Mouse (Mus musculus): ENCODE results near the gene Ear2.

Ear2 gene

GRCm38 (mm10) chr14:44102354-44102753 lies at the start of gene Ear2:
Gene Ear2 (plus strand): TSS chr14:44102654.
- 79% methylated on average over 2 of the region's 2 CpGs for WGBS

DNA sequence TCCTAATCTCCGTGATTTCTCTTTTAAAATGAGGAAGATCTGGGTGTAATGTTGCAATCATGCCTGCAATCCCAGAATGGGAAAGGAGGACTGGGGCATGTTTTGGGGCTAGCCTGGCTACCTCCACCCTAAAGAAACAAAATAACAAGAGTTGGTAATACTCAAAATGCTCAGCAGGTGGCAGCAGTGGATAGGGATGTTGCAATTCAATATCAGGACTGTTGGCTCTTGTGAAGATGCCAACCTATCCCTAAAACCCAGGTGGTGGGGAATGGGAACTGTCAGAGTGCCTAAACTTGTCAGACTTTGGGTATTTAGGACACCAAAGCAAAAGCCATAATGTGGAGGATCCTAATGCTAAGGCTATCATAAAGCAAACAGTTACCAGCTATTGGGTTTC lies 34.6 kb upstream of the Ear2 start:
- WGBS, result 77% methylated on average over 1 of the region's 1 CpGs

DNA sequence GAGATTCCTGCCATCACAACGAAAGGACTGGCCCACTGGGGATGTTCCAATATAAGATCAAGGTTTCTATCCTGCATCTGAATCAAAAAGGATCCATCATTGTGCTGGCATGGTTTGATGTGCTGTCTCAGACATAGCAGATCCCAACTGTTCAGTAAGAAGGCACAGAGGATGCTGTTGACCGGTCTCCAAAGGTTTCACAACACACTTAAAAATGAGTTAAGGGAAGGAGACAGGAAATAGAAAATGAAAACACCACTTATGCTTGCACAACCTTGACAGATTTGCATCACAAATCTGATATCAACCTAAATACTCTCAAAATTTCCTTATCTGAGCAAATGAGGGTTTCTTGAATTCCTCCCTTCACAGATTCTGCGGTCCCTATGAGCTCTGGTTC lies 31.9 kb upstream of the Ear2 start:
- WGBS, result 89% methylated on average over 2 of the region's 3 CpGs

- 74% methylated on average over 5 of the region's 5 CpGs for WGBS
Observed at GRCm38 (mm10) chr14:44077785-44078341, 24.6 kb upstream of the Ear2 start.

GRCm38 (mm10) chr14:44086588-44086987 lies 15.9 kb upstream of the Ear2 start:
- WGBS, result 65% methylated on average over 1 of the region's 1 CpGs

DNA sequence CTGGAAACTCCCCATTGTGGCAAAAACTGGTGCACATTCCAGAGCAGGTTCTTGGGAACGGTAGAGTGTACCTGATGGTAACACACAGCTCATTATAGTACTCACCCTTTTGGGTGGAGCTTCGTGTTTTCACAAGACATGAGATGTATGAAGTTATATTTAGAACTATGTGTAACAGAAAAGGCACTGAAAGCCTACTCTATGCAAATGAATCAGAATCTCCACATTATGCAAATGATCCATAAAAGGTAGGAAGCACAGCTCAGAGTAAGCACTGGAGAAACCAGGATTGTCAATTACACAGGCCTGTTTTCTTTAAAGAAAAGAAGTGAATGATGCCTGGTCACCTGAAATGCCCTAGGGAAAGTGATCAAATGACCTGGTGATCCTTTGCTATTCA lies 14.9 kb upstream of the Ear2 start:
- 32% methylated on average over 2 of the region's 2 CpGs for WGBS

- 65% methylated on average over 1 of the region's 1 CpGs for WGBS
Observed at GRCm38 (mm10) chr14:44091524-44091923, 10.9 kb upstream of the Ear2 start.

DNA sequence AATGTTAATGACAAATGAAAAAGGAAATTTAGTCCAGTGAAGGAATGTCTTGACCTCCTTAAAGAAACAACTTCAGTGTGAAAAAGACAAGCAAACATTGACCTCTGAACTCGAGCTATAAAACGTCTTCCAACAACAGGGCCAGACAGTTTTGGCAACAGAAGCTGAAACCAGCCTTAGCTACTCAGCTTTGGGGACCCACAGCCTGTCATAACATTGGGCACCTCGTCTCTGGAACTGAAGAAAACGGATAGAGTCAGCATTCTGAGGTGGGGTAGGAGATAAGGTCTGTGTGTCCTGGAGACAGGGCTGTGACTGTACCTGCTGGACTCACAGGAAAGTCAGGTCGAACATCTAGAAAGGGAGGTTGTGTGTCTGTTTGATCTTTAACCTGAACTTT lies 8.0 kb upstream of the Ear2 start:
- WGBS, result 77% methylated on average over 5 of the region's 5 CpGs

- WGBS, result no CpG with 5 or more reads among the region's 1 CpGs
Observed at GRCm38 (mm10) chr14:44100030-44100429, 2.4 kb upstream of the Ear2 start.

DNA sequence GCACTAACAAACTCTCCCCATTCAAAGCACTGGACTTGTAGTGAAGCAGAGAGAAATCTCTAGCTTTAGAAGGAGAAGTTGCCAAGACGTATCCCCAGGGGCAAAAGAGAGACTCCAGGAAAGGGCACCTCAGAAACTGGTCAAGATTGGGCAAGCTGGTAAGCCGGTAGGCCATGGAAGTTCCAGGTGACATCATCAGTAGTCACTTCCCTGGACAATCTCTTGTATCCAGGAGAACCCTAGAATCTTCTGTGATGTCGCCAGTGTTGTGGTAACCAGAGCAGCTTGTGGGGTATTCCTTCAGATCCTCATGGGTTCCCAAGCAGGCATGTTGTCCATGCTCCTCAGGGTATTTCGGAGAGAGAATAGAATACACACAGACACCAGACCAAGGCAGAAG lies 21.1 kb downstream of the Ear2 start, which contains the start of gene Gm3327:
Gm3327 (plus strand) TSS at position 301 of the 400 bp plus-strand sequence.
- 88% methylated on average over 3 of the region's 4 CpGs for WGBS

Measured in cerebral cortex, adult 2 months (tissue).